Mouse (Mus musculus): ENCODE measurements around the gene Olfr653.
A peak's percentile ranks its signal among the peaks of the same experiment; 100 is the strongest.

Olfr653 gene

GRCm38 (mm10) chr7:104577014-104577413, at the start of gene Olfr653:
Olfr653 (plus strand) TSS chr7:104577314.
- no peak for DNase-seq (ENCODE audit: low read depth)

DNA sequence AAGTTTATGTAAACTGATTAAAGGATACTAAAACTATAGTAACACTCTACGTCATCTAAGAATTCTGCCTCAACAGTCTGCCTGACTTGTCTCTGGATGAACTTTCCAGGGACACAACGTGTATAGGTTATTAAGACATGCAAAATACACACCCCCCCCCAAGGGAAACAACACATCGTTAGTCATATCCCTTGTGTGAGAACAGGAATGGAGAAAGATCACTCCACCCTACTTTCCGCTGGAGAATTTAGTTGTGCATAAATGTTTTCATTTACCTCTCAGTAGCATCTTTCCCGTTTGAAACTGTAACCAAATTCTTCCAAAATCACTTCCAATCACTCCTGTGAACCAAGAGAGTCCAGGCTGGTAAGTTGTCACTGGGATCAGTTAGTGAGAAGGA, 27.3 kb upstream of the Olfr653 start, which contains the start of gene Olfr651:
Gene Olfr651 (plus strand): TSS at position 301 of the 400 bp plus-strand sequence.
- DNase-seq (ENCODE audit: low read depth): no peak

- DNase-seq (ENCODE audit: low read depth): no peak
Measured at GRCm38 (mm10) chr7:104552700-104553099, 24.4 kb upstream of the Olfr653 start.

GRCm38 (mm10) chr7:104560601-104561000, 16.5 kb upstream of the Olfr653 start, which contains the start of gene Olfr652:
Olfr652 (plus strand) TSS chr7:104560901.
- DNase-seq (ENCODE audit: low read depth): no peak

DNA sequence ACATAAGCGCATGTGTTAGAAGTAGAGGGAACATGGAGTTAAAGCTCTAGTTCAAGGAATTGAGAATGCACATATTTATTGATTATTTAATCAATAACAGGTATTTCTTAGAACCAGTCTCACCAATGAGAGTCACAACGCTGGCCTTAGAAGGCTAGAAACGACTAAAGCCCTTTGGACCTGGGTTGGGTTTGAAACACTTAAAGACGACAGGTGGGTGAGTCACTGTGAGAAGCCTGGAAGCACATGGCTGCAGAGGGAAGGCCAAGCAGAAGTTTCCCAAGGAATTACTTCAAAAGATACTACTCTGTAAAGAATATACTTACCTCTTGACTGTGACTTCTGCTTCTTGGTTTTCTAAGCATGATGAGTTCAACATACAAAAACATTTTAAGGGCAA, 3.7 kb downstream of the Olfr653 start:
- DNase-seq (ENCODE audit: low read depth): no peak

- DNase-seq (ENCODE audit: low read depth): no peak
Measured at GRCm38 (mm10) chr7:104581429-104581828, 4.3 kb downstream of the Olfr653 start.

GRCm38 (mm10) chr7:104586725-104587124, 9.6 kb downstream of the Olfr653 start, which contains the start of gene Olfr654:
Olfr654 (plus strand) TSS chr7:104587025.
- DNase-seq (ENCODE audit: low read depth): no peak

DNA sequence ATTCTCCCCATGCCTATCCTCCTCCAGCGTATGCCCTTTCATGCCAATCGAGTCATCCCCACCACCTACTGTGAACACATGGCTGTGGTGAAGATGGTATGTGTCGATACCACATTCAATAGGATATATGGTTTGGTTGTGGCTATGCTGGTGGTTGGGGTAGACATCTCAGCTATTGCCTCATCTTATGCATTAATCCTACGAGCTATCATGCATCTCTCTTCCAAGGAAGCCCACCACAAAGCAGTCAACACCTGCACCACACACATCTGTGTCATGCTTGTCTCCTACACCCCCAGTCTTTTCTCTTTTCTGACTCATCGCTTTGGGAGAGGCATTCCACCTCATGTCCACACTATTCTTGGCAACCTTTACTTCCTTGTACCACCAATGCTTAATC, 11.2 kb downstream of the Olfr653 start:
- DNase-seq (ENCODE audit: low read depth): no peak

- DNase-seq (ENCODE audit: low read depth): no peak
Measured at GRCm38 (mm10) chr7:104601679-104602078, 24.6 kb downstream of the Olfr653 start, which contains the start of gene Olfr655. Olfr655 (minus strand) TSS chr7:104601779.

DNA sequence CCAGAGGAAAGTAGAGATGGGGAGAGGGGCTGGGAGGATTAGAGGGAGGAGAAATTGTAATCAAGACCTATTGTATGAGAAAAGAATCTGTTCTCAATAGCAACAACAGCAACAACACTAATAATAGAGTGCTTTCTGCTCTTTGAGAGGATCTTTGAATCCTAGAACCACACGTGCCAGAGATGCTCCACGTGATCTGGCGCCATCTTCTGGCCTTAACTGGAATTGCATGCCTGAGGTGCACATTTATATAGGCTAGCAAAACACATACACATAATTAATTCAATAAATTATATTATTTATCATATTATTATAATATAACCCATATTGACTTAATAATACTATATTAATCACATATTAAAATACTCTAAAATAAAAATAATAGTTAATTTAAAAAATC, 26.1 kb downstream of the Olfr653 start:
- peak; percentile 70 for DNase-seq (ENCODE audit: low read depth)

DNA sequence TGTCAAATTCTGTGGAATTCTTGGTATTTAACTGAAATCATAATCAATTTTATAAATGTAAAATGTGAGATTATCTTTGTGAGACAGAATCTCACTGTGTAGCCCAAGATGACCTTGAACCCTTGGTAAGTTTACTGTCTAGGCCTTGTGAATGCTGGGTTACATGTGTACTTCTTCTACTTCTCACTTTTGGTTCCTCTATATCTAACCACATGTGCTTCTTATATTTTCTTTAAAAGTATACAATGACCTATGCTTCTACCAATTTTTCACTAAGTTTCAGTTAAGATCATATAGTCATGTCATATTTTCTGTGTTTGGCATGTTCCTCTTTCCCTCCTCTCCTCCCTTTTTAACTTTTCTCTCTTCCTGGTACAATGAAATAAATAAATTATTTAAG, 27.6 kb downstream of the Olfr653 start:
- DNase-seq (ENCODE audit: low read depth): peak; percentile 8

- no peak for DNase-seq (ENCODE audit: low read depth)
Measured at GRCm38 (mm10) chr7:104613655-104614054, 36.5 kb downstream of the Olfr653 start, which contains the start of gene Olfr656. Olfr656 (plus strand) TSS chr7:104613955.

- DNase-seq (ENCODE audit: low read depth): no peak
Measured at GRCm38 (mm10) chr7:104624494-104624893, 47.4 kb downstream of the Olfr653 start, which contains the start of gene Olfr657. Olfr657 (plus strand) TSS chr7:104624794.
